Mouse (Mus musculus) G1E (cell line): ENCODE results near the gene Gm10130. TPM values are rescaled to one million over a fixed set of nuclear protein-coding genes. Genes with fewer than 3 reads are reported as not detected.
"Not testable (repeated sequence)": the region's sequence is repeated elsewhere in the genome, so short reads cannot be mapped to it uniquely, and the experiment has no call there.

Experiments
- ATAC-seq: 2 replicates; pipeline ENCODE4 v1.8.0; 2016; ENCODE audit warnings: mild to moderate bottlenecking; ENCODE audit not compliant: insufficient number of reproducible peaks, poor library complexity, low FRiP score, severe bottlenecking; ENCODE audit errors: extremely low read depth
- DNase-seq: peaks from one replicate; pipeline ENCODE4 v3.0.0; 2012; ENCODE audit warnings: low spot score
- H3K27me3 ChIP-seq: 2 replicates; pipeline ENCODE4 v1.6.1; 2012; ENCODE audit warnings: mild to moderate bottlenecking, low read length, inconsistent platforms; ENCODE audit not compliant: insufficient read depth
- H3K36me3 ChIP-seq: replicated peaks from 2 replicates; pipeline ENCODE3; 2012; ENCODE audit warnings: mild to moderate bottlenecking, inconsistent platforms
- H3K4me1 ChIP-seq: 2 replicates; pipeline ENCODE4 v1.6.1; 2012; ENCODE audit warnings: low read depth, low read length, inconsistent platforms, mixed read lengths; ENCODE audit not compliant: insufficient read depth
- H3K4me3 ChIP-seq: 2 replicates; pipeline ENCODE4 v1.5.1; 2012; ENCODE audit warnings: low read depth, mild to moderate bottlenecking, inconsistent platforms, low read length, moderate library complexity, mixed read lengths
- H3K9me3 ChIP-seq: replicated peaks from 2 replicates; pipeline ENCODE4 v1.6.1; 2012; ENCODE audit warnings: inconsistent platforms
- CTCF ChIP-seq: IDR thresholded peaks from 2 replicates; pipeline ENCODE4 v1.5.1; 2012; ENCODE audit warnings: low read depth, low read length, inconsistent platforms, mixed read lengths
- GATA1 ChIP-seq: IDR thresholded peaks from 2 replicates; pipeline ENCODE4 v1.6.1; 2012; ENCODE audit warnings: borderline replicate concordance, low read length, inconsistent platforms, mixed read lengths
- GATA2 ChIP-seq: IDR thresholded peaks from 2 replicates; pipeline ENCODE4 v1.6.1; 2012; ENCODE audit warnings: low read depth, low read length, inconsistent platforms, borderline replicate concordance
- POLR2AphosphoS5 ChIP-seq: IDR thresholded peaks from 2 replicates; pipeline ENCODE4 v1.6.1; 2012; ENCODE audit warnings: low read depth, low read length, inconsistent platforms; ENCODE audit not compliant: insufficient replicate concordance
- TAL1 ChIP-seq: conservative IDR thresholded peaks from 2 replicates; pipeline ENCODE4 v1.6.1; 2012; ENCODE audit warnings: low read depth, low read length, inconsistent platforms, mixed read lengths
- polyA plus RNA-seq: library from polyadenylated mRNA; stranded (reverse); fragments of >175 nt; gene quantifications from 2 replicates; pipeline ENCODE4 v1.2.3, GENCODE M21; 2012
- total RNA-seq, 2 experiments: library from RNA; stranded (forward) in 1 of 2; stranded (reverse) in 1 of 2; fragments of 200-1000 nt in 1 of 2; fragments of >200 nt in 1 of 2; fragmentation: Nextera tagmentation in 1 of 2; gene quantifications; 2 replicates each; pipeline ENCODE4 v1.2.3; 2014 to 2017

Gene Gm10130
- total RNA-seq (2014; fragmentation: Nextera tagmentation), result 4.8 TPM in 1 of 2 replicates, not detected in the other
- total RNA-seq (2017), result 8.7 and 11.0 TPM in 2 replicates
- not detected in 2 replicates for polyA plus RNA-seq

DNA sequence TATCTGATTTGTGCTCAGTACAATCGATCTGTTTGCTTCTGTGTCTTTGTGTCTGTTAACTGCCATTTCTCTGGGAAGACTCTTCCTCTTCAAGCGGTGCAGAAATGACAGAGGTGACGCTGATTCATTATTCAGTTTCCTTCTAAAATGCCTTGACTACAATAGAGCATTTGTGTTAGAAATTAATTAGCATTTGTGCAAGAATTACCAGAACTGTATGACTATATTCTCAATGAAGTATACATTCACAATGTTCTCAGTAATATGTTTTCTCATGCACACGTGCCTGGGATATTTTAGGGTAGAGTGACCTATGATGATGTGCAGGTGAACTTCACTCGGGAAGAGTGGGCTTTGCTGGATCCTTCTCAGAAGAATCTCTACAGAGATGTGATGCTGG lies at the start of gene Gm10130:
Gene Gm10130 (plus strand): TSS at position 301 of the 400 bp plus-strand sequence.
- DNase-seq, result no peak
- Histone ChIP-seq H3K27me3 (no peaks in the 10 kb centered on the region), H3K4me1 (no peaks in the 10 kb centered on the region), H3K4me3 (no peak within 1 kb of the TSS), H3K36me3 (peaks cover 30% of the 10 kb centered on the region), H3K9me3 (peaks cover 12% of the 10 kb centered on the region)
- no peak for ATAC-seq
- TF ChIP-seq CTCF (no peak), GATA1 (no peak), GATA2 (no peak)

DNA sequence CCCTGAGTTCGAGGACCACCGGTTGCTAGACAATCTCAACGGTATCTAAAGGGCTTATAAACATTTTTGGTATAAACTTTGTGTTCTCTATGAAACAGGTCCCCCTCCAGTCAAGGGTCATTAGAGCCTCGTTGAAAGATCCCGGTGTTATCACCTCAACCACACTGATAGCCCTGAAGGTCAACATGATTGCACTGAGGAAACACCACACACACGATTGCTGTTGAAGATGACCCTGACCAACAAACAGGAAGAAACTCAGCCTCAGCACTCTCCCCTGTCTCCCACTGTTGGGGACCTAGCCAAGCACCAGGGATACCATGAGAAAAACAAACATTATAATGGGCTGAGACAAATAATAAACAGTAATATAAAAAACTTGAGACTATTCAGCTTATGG lies 29.8 kb upstream of the Gm10130 start:
- Histone ChIP-seq H3K36me3 (no peaks in the 10 kb centered on the region), H3K9me3 (no peaks in the 10 kb centered on the region), H3K4me3 (no peak overlapping the region), H3K4me1 (no peaks in the 10 kb centered on the region), H3K27me3 (no peaks in the 10 kb centered on the region)
- ATAC-seq (no peak), DNase-seq (no peak)
- TF ChIP-seq CTCF (no peak), GATA1 (no peak), GATA2 (no peak), TAL1 (no peak), POLR2AphosphoS5 (no peak)

DNA sequence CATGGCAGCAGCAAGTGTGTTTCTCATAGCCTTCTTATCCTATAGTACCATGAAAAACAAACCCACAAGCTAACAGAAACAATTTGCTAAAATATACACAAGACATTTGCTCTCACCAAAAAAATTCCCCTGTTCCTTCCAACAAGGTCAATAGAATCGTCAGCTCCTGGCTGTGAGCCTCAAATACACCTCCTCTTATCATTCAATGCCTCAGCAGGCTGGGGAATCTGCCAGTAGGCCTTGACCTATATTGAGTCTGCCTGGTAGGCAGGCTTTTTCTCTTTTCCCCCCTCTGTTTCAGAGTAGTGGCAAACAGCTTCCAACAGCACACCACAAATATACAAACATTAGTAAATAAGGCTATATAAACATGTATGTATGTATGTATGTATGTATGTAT lies 24.4 kb upstream of the Gm10130 start:
- TF ChIP-seq GATA2 (no peak), POLR2AphosphoS5 (no peak), CTCF (no peak), GATA1 (no peak), TAL1 (no peak)

DNA sequence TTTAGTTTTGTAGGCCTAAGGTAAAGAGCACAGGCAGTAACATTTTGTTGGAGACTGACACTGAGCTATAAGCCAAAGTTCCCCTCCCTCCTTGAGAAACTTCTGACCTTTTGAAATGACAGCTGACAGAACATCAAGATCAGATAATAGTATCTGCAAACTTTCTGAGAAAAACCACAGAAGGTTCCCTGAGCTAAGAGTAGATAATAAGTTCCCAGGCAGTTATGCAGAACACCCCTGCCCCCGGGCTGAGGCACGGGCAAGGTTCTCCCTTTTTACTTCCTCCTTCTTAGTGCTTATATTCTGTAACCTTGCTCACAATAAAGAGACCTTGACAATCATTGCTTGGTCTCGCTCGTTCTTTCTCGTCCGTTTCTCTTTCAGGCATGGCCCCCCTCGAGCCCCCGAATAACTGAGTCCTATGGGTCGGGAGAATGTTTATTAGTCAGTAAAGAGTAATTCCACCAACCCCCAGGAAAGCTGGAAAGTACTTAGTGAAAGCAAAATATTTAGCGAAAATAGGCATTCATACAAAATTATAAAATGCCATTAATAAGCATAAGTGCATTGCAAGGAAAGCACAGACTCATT lies 16.2 kb upstream of the Gm10130 start:
- TF ChIP-seq CTCF, result no peak
- TF ChIP-seq GATA2, result no peak
- TF ChIP-seq POLR2AphosphoS5, result no peak
- TF ChIP-seq GATA1, result no peak
- TF ChIP-seq TAL1, result no peak
- ATAC-seq, result peak; percentile 47

More for the DNA sequence above, 24.4 kb upstream of the Gm10130 start:
- DNase-seq (no peak), ATAC-seq (no peak)
- H3K36me3 ChIP-seq, result no peaks in the 10 kb centered on the region
- 0 out of 2 replicates have a peak, but pooled peaks cover 2% of the 10 kb centered on the region for H3K4me1 ChIP-seq
- no peaks in the 10 kb centered on the region for H3K9me3 ChIP-seq
- H3K4me3 ChIP-seq, result no peak overlapping the region
- H3K27me3 ChIP-seq, result no peaks in the 10 kb centered on the region

GRCm38 (mm10) chr2:150310952-150311884 lies 12.3 kb upstream of the Gm10130 start:
- H3K9me3 ChIP-seq, result peaks cover 15% of the 10 kb centered on the region
- ATAC-seq, result peak; percentile 98
- H3K36me3 ChIP-seq, H3K27me3 ChIP-seq: not testable (repeated sequence)
- peaks cover 14% of the 10 kb centered on the region for H3K4me1 ChIP-seq
- peak overlapping the region; percentile 73 for H3K4me3 ChIP-seq
- DNase-seq, result peak; percentile 60

More for the DNA sequence above, 16.2 kb upstream of the Gm10130 start:
- Histone ChIP-seq H3K36me3 (no peaks in the 10 kb centered on the region), H3K27me3 (no peaks in the 10 kb centered on the region), H3K4me3 (no peak overlapping the region), H3K4me1 (peaks cover 14% of the 10 kb centered on the region), H3K9me3 (peaks cover 15% of the 10 kb centered on the region)
- DNase-seq, result peak; percentile 2

DNA sequence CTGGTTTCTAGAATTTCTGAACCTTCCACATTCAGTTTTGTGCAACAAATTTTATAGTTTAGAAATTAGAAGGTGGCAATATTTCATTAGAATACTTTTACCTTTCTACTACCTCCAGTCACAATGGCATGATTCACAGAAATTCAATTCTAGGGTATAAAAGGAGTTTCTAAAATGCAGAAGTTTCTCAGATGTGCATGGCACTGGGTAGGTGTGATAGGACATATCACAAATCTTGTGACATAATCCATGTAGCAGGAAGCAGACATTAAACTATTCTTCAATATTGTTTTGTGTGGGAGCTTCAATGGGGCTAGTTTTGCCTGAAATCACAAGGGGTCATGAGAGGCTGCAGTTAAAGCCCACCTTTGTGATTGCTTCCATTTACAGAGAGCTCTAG lies 7.4 kb upstream of the Gm10130 start:
- Histone ChIP-seq H3K9me3 (peaks cover 10% of the 10 kb centered on the region), H3K36me3 (peaks cover 36% of the 10 kb centered on the region), H3K4me3 (no peak overlapping the region), H3K27me3 (no peaks in the 10 kb centered on the region), H3K4me1 (0 out of 2 replicates have a peak, but pooled peaks cover 2% of the 10 kb centered on the region)
- DNase-seq (no peak), ATAC-seq (no peak)
- TF ChIP-seq GATA2, result no peak
- TF ChIP-seq GATA1, result no peak
- TF ChIP-seq POLR2AphosphoS5, result no peak
- no peak for TF ChIP-seq TAL1
- no peak for TF ChIP-seq CTCF
